In genomic region chr2:61013006-61013405, GRCm38 (mm10) we compare ENCODE assay signal across 17 mouse cellular contexts. TPM values are rescaled to one million over a fixed set of nuclear protein-coding genes. Genes with fewer than 3 reads are reported as not detected.
DNase-seq lines count a peak whose midpoint lies in the region; ATAC-seq lines count a peak whose summit lies in the region.
"Had no signal": no experiment of that assay in that cellular context is flagged by ENCODE, and none has a peak within 500 bp of the region (broad histone marks: within the 10 kb centered on the region; RNA-seq: fewer than 3 reads in every experiment).

No protein-coding gene starts in this region.

- no peaks in the 10 kb centered on the region for H3K9me3 ChIP-seq in heart, embryonic 10.5 days
- H3K9me3 ChIP-seq in kidney, embryonic 15.5 days (replicated peaks), result no peaks in the 10 kb centered on the region
- H3K9me3 ChIP-seq: embryonic facial prominence, embryonic 13.5 days; forebrain, embryonic 12.5 days; G1E; midbrain, embryonic 15.5 days; neural tube, embryonic 13.5 days had no signal

- WGBS in heart, embryonic 10.5 days, result 10% methylated on average over 6 of the region's 6 CpGs
- 36% methylated on average over 6 of the region's 6 CpGs for WGBS in kidney, embryonic 15.5 days

- H3K27me3 ChIP-seq in heart, embryonic 10.5 days (ENCODE audit: insufficient read depth, poor library complexity, severe bottlenecking), result peaks cover 5% of the 10 kb centered on the region; the same call in 1 of the 2 replicates
- H3K27me3 ChIP-seq in kidney, embryonic 15.5 days, result no peaks in the 10 kb centered on the region
- H3K27me3 ChIP-seq: embryonic facial prominence, embryonic 13.5 days; forebrain, embryonic 12.5 days; heart, embryonic 13.5 days; midbrain, embryonic 15.5 days; neural tube, embryonic 13.5 days had no signal

- ATAC-seq in kidney, embryonic 15.5 days (replicated peaks; ENCODE audit: low FRiP score), result no peak
- ATAC-seq: intestine, postnatal 0 days had no signal

- no peak overlapping the region for H3K27ac ChIP-seq in heart, embryonic 10.5 days
- H3K27ac ChIP-seq in kidney, embryonic 15.5 days, result no peak overlapping the region
- H3K27ac ChIP-seq: embryonic facial prominence, embryonic 13.5 days; forebrain, embryonic 12.5 days; gastrocnemius, adult 2 months; heart, embryonic 13.5 days; midbrain, embryonic 15.5 days; neural tube, embryonic 13.5 days had no signal

- no peak overlapping the region for H3K4me2 ChIP-seq in kidney, embryonic 15.5 days
- H3K4me2 ChIP-seq: embryonic facial prominence, embryonic 13.5 days; forebrain, embryonic 12.5 days; heart, embryonic 13.5 days; liver, embryonic 11.5 days; midbrain, embryonic 15.5 days; neural tube, embryonic 13.5 days had no signal

- 0 out of 2 replicates have a peak, but pooled peaks cover 7% of the 10 kb centered on the region for H3K4me1 ChIP-seq in heart, embryonic 10.5 days
- no peaks in the 10 kb centered on the region for H3K4me1 ChIP-seq in kidney, embryonic 15.5 days
- H3K4me1 ChIP-seq: embryonic facial prominence, embryonic 13.5 days had no signal

- DNase-seq in heart, adult 18-20 months, result peak; percentile 6 to 12
- DNase-seq in heart, embryonic 10.5 days (ENCODE audit: low spot score), result no peak
- peak; percentile 13 for DNase-seq in kidney, adult 9 months
- DNase-seq in kidney, postnatal 10 days, result peak; percentile 58
- DNase-seq in retina, embryonic 14.5 days (ENCODE audit: low spot score), result peak; percentile 24
- DNase-seq in cerebellum, postnatal 25 days, result no peak
- DNase-seq: adrenal gland, postnatal 25 days; gastrocnemius, adult 2 months had no signal

- H3K9ac ChIP-seq in kidney, embryonic 15.5 days, result no peak overlapping the region
- H3K9ac ChIP-seq: embryonic facial prominence, embryonic 13.5 days; forebrain, embryonic 12.5 days; heart, embryonic 13.5 days; midbrain, embryonic 15.5 days; neural tube, embryonic 13.5 days had no signal

- H3K4me3 ChIP-seq in heart, embryonic 10.5 days, result no peak overlapping the region
- H3K4me3 ChIP-seq in kidney, embryonic 15.5 days (replicated peaks), result no peak overlapping the region
- H3K4me3 ChIP-seq: embryonic facial prominence, embryonic 13.5 days; forebrain, embryonic 12.5 days; gastrocnemius, adult 2 months; heart, embryonic 13.5 days; midbrain, embryonic 15.5 days; neural tube, embryonic 13.5 days had no signal

- H3K36me3 ChIP-seq in heart, embryonic 10.5 days, result 0 out of 2 replicates have a peak, but pooled peaks cover 2% of the 10 kb centered on the region
- no peaks in the 10 kb centered on the region for H3K36me3 ChIP-seq in kidney, embryonic 15.5 days
- H3K36me3 ChIP-seq: embryonic facial prominence, embryonic 13.5 days; forebrain, embryonic 12.5 days; G1E; heart, embryonic 13.5 days; midbrain, embryonic 15.5 days; neural tube, embryonic 13.5 days had no signal

RNA-seq across cellular contexts. Expression of gene Rbms1, which starts 50.0 kb away (rescaled TPM):
- 10 to 100 TPM; 36.3 to 42.7 TPM for total RNA-seq in heart, adult 18-20 months (2021)
- 124 and 146 TPM in 2 replicates for polyA plus RNA-seq in heart, embryonic 10.5 days (2016; fragmentation: Nextera tagmentation; extraction: Ambion mirVana)
- polyA plus RNA-seq in kidney, embryonic 15.5 days (2015; fragmentation: Nextera tagmentation; extraction: Ambion mirVana), result 109 and 117 TPM in 2 replicates

Comparison
In these comparisons a context has a peak if more than half of its experiments do, and no peak if none do; other contexts are left out.
1. DNase-seq: peak in heart, adult 18-20 months (2 of 2), kidney, adult 9 months (single experiment), kidney, postnatal 10 days (single experiment) and retina, embryonic 14.5 days (single experiment); none in heart, embryonic 10.5 days (single experiment) and cerebellum, postnatal 25 days (0 of 2).